Mouse (Mus musculus) forebrain, embryonic 15.5 days (tissue): ENCODE results near the gene Pik3r4. TPM values are rescaled to one million over a fixed set of nuclear protein-coding genes. Genes with fewer than 3 reads are reported as not detected.

Experiments
- polyA plus RNA-seq: library from polyadenylated mRNA; unstranded; fragments of >200 nt; fragmentation: Nextera tagmentation; extraction: Ambion mirVana; gene quantifications from 2 replicates; pipeline ENCODE4 v1.2.1, GENCODE M21; 2015

Pik3r4 gene
- polyA plus RNA-seq, 1 experiment from 2014 or later, result 19.0 TPM

Other genes with a start within 250 kb of the Pik3r4 start
- gene Aste1, start 247.6 kb upstream of the Pik3r4 start, polyA plus RNA-seq, result 13.0 and 13.7 TPM in 2 replicates
- gene Nek11, start 247.5 kb upstream of the Pik3r4 start, polyA plus RNA-seq, result 1.7 and 3.1 TPM in 2 replicates
- 91.8 and 95.0 TPM in 2 replicates for gene Atp2c1, start 115.7 kb upstream of the Pik3r4 start, polyA plus RNA-seq
- 0.05 and 0.06 TPM in 2 replicates for gene Col6a6, start 185.2 kb downstream of the Pik3r4 start, polyA plus RNA-seq